Mouse (Mus musculus): Measurements from ENCODE around the gene Crlf2.

DNA sequence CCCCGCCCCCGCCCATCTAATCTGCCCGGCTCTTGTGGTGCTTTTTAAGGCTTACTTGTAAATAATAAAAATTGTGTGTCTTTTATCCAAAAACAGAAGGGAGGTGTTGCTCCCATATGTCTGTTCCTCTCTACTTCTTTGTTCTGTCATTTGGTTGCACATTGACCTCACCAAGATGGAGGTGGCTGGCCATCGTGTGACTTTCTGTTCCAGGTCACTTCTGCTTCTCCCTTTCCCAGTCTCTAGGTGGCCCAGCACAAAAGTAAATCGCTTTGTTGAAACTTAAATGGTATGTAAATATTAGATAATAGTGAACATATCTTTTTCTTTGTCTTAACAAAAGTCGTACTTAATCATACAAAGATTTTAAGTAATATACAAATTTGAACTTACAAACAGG is 398 bp upstream of the Crlf2 start:
- no peak for TF ChIP-seq ZKSCAN1 (IDR thresholded peaks at IDR 0.05; ENCODE audit: borderline replicate concordance, low read depth, low read length)
- peak in 1 of 2 experiments; percentile 19; a peak in 1 of 4 replicates for TF ChIP-seq CTCF (conservative IDR thresholded peaks at IDR 0.05 in 1 of 2, IDR thresholded peaks at IDR 0.05 in 1 of 2; ENCODE audit: low read depth in 2 of 2, low read length in 2 of 2)
- TF ChIP-seq ZNF384 (IDR thresholded peaks at IDR 0.05; ENCODE audit: low read depth, low read length) = no peak
- no peak for TF ChIP-seq MXI1 (IDR thresholded peaks at IDR 0.05; ENCODE audit: low read depth, low read length)
- no peak for TF ChIP-seq ETS1 (conservative IDR thresholded peaks at IDR 0.05; ENCODE audit: low read depth, low read length)
- TF ChIP-seq NELFE (IDR thresholded peaks at IDR 0.05; ENCODE audit: low read depth, low read length) = 0 out of 2 replicates have a peak, but pooled peaks have one; percentile 24
- no peak for TF ChIP-seq USF1 (IDR thresholded peaks at IDR 0.05; ENCODE audit: low read depth, low read length)
- no peak for TF ChIP-seq TCF12 (IDR thresholded peaks at IDR 0.05; ENCODE audit: low read depth, low read length)
- 0 out of 2 replicates have a peak, but pooled peaks have one; percentile 25 for TF ChIP-seq NRF1 (IDR thresholded peaks at IDR 0.05; ENCODE audit: low read depth, low read length)
- 0 out of 2 replicates have a peak, but pooled peaks have one; percentile 10 for TF ChIP-seq POLR2A (IDR thresholded peaks at IDR 0.05; ENCODE audit: low read depth, low read length)

All from CH12.LX (cell line).